Mouse (Mus musculus) liver, adult 2 months (tissue): Measurements from ENCODE around the gene Gm17364. TPM values are rescaled to one million over a fixed set of nuclear protein-coding genes. Genes with fewer than 3 reads are reported as not detected.

ENCODE experiments used
- DNase-seq: peaks from one replicate; pipeline ENCODE4 v3.0.0-alpha.2; 2011; ENCODE audit warnings: low read depth, low spot score; ENCODE audit errors: extremely low read depth
- H3K27ac ChIP-seq: fragments of 200-500 bp; replicated peaks from 2 replicates; pipeline ENCODE4 v1.5.1; 2012; ENCODE audit warnings: low read depth, mild to moderate bottlenecking, control low read depth, inconsistent platforms, low read length; ENCODE audit not compliant: insufficient read depth
- H3K27me3 ChIP-seq: fragments of 200-500 bp; 2 replicates; pipeline ENCODE4 v1.6.1; 2012; ENCODE audit warnings: mild to moderate bottlenecking, moderate library complexity, low read length, inconsistent platforms; ENCODE audit not compliant: control insufficient read depth, insufficient read depth
- H3K36me3 ChIP-seq: fragments of 200-500 bp; 2 replicates; pipeline ENCODE4 v1.6.1; 2012; ENCODE audit warnings: low read length, inconsistent platforms; ENCODE audit not compliant: control insufficient read depth, insufficient read depth
- H3K4me1 ChIP-seq: fragments of 200-500 bp; 2 replicates; pipeline ENCODE4 v1.6.1; 2011; ENCODE audit warnings: low read length; ENCODE audit not compliant: control insufficient read depth, insufficient read depth
- H3K4me3 ChIP-seq: fragments of 200-500 bp; 2 replicates; pipeline ENCODE4 v1.5.1; 2011; ENCODE audit warnings: low read depth, mild to moderate bottlenecking, control low read depth, low read length, moderate library complexity; ENCODE audit not compliant: insufficient read depth
- H3K79me2 ChIP-seq: fragments of 200-500 bp; 2 replicates; pipeline ENCODE4 v1.6.1; 2012; ENCODE audit warnings: inconsistent platforms, mild to moderate bottlenecking, low read length, moderate library complexity; ENCODE audit not compliant: control insufficient read depth, insufficient read depth
- H3K9ac ChIP-seq: fragments of 200-500 bp; 2 replicates; pipeline ENCODE4 v1.6.1; 2012; ENCODE audit warnings: low read depth, mild to moderate bottlenecking, control low read depth, inconsistent platforms, low read length
- CTCF ChIP-seq: fragments of 200-500 bp; IDR thresholded peaks from 2 replicates; pipeline ENCODE4 v1.5.1; 2011; ENCODE audit warnings: low read depth, low read length, control low read depth
- POLR2A ChIP-seq: fragments of 200-500 bp; IDR thresholded peaks from 2 replicates; pipeline ENCODE4 v1.6.1; 2011; ENCODE audit warnings: low read length, control low read depth; ENCODE audit not compliant: insufficient read depth; ENCODE audit errors: extremely low read depth
- WGBS: fragments of 180-500 bp; shearing (Covaris S2); methylation state at CpG from one replicate; pipeline ENCODE4 v1.1.7; 2018; 5-methylcytosine and 5-hydroxymethylcytosine counted together
- polyA plus RNA-seq: library from polyadenylated mRNA; depleted of rRNA; stranded (reverse); fragments of >200 nt; gene quantifications from 2 replicates; pipeline ENCODE4 v1.2.3, GENCODE M21; 2012
- total RNA-seq: library from RNA; depleted of rRNA; stranded (reverse); fragments of >200 nt; gene quantifications from 2 replicates; pipeline ENCODE4 v1.2.3, GENCODE M21; 2014

The Gm17364 gene
- total and polyA plus RNA-seq, 2 experiments = not detected

- peaks cover 12% of the 10 kb centered on the region for H3K4me1 ChIP-seq
- TF ChIP-seq CTCF (no peak), POLR2A (no peak)
- peak; percentile 99 for DNase-seq
- under 1% methylated on average over 27 of the region's 27 CpGs for WGBS
- H3K36me3 ChIP-seq = no peaks in the 10 kb centered on the region
- H3K4me3 ChIP-seq = peak overlapping the region; percentile 98
- H3K27me3 ChIP-seq = no peaks in the 10 kb centered on the region
- peaks cover 12% of the 10 kb centered on the region for H3K79me2 ChIP-seq
- peak overlapping the region; percentile 93 for H3K9ac ChIP-seq
- peak overlapping the region; percentile 75 for H3K27ac ChIP-seq
Measured at GRCm38 (mm10) chr13:41250318-41250981, 23.3 kb downstream of the Gm17364 start.

- Histone ChIP-seq H3K4me1 (peaks cover 12% of the 10 kb centered on the region), H3K4me3 (peak within 1 kb of the TSS; percentile 98), H3K79me2 (peaks cover 10% of the 10 kb centered on the region), H3K9ac (peak within 1 kb of the TSS; percentile 93), H3K36me3 (no peaks in the 10 kb centered on the region), H3K27ac (peak within 1 kb of the TSS; percentile 94), H3K27me3 (no peaks in the 10 kb centered on the region)
- peak; percentile 93 for DNase-seq
- peak; percentile 72; the same call in 1 of the 2 replicates for TF ChIP-seq POLR2A
- peak; percentile 49 for TF ChIP-seq CTCF
- 1% methylated on average over 61 of the region's 78 CpGs for WGBS
Measured at GRCm38 (mm10) chr13:41249538-41250317, 24.0 kb downstream of the Gm17364 start, which contains the start of gene Smim13. Gene Smim13 (plus strand): TSS chr13:41249844.

- no peak for TF ChIP-seq POLR2A
- no peak for TF ChIP-seq CTCF
- no peaks in the 10 kb centered on the region for H3K36me3 ChIP-seq
- H3K9ac ChIP-seq = peak overlapping the region; percentile 75
- 37% methylated on average over 12 of the region's 12 CpGs for WGBS
- H3K79me2 ChIP-seq = peaks cover 10% of the 10 kb centered on the region
- H3K4me3 ChIP-seq = peak overlapping the region; percentile 98
- H3K4me1 ChIP-seq = peaks cover 12% of the 10 kb centered on the region
- H3K27me3 ChIP-seq = no peaks in the 10 kb centered on the region
- no peak for DNase-seq
- H3K27ac ChIP-seq = peak overlapping the region; percentile 87
Measured at GRCm38 (mm10) chr13:41248751-41249520, 24.8 kb downstream of the Gm17364 start.

GRCm38 (mm10) chr13:41244306-41244830 lies 29.4 kb downstream of the Gm17364 start:
- Histone ChIP-seq H3K27ac (no peak overlapping the region), H3K36me3 (no peaks in the 10 kb centered on the region), H3K27me3 (no peaks in the 10 kb centered on the region), H3K4me1 (peaks cover 2% of the 10 kb centered on the region; the same call in 1 of the 2 replicates), H3K79me2 (no peaks in the 10 kb centered on the region), H3K9ac (no peak overlapping the region), H3K4me3 (no peak overlapping the region)
- WGBS = 36% methylated on average over 6 of the region's 6 CpGs
- peak; percentile 29 for TF ChIP-seq CTCF
- TF ChIP-seq POLR2A = no peak
- DNase-seq = no peak

GRCm38 (mm10) chr13:41241557-41241956 lies 32.2 kb downstream of the Gm17364 start:
- no peak overlapping the region for H3K4me3 ChIP-seq
- peaks cover 3% of the 10 kb centered on the region; the same call in 1 of the 2 replicates for H3K4me1 ChIP-seq
- H3K27me3 ChIP-seq = no peaks in the 10 kb centered on the region
- DNase-seq = peak; percentile 31
- H3K79me2 ChIP-seq = no peaks in the 10 kb centered on the region
- no peak overlapping the region for H3K9ac ChIP-seq
- peaks cover 3% of the 10 kb centered on the region for H3K36me3 ChIP-seq
- 59% methylated on average over 2 of the region's 2 CpGs for WGBS
- no peak overlapping the region for H3K27ac ChIP-seq
- no peak for TF ChIP-seq POLR2A
- TF ChIP-seq CTCF = no peak
